Mouse (Mus musculus) limb, embryonic 15.5 days (tissue): ENCODE measurements around the gene Sh3bp5. TPM values are rescaled to one million over a fixed set of nuclear protein-coding genes. Genes with fewer than 3 reads are reported as not detected.

Experiments used
- ATAC-seq: fragments of 200-750 bp; cut with Nextera tagmentation; 2 replicates; pipeline ENCODE4 v1.8.0; 2017; ENCODE audit warnings: low read depth, moderate TSS enrichment; ENCODE audit not compliant: insufficient number of reproducible peaks, low FRiP score, low TSS enrichment
- H3K27ac ChIP-seq: fragments of 300-500 bp; sonication (generic); 2 replicates; pipeline ENCODE4 v1.5.1; 2015; ENCODE audit warnings: moderate library complexity, mild to moderate bottlenecking, inconsistent platforms
- H3K27me3 ChIP-seq: fragments of 300-500 bp; sonication (generic); 2 replicates; pipeline ENCODE4 v1.6.1; 2015; ENCODE audit warnings: inconsistent platforms
- H3K36me3 ChIP-seq: fragments of 300-500 bp; sonication (generic); 2 replicates; pipeline ENCODE4 v1.6.1; 2015; ENCODE audit warnings: inconsistent platforms
- H3K4me1 ChIP-seq: fragments of 300-500 bp; sonication (generic); 2 replicates; pipeline ENCODE4 v1.6.1; 2015; ENCODE audit warnings: inconsistent platforms
- H3K4me2 ChIP-seq: fragments of 300-500 bp; sonication (generic); 2 replicates; pipeline ENCODE4 v1.6.1; 2015; ENCODE audit warnings: mild to moderate bottlenecking, inconsistent platforms
- H3K4me3 ChIP-seq: fragments of 300-500 bp; sonication (generic); 2 replicates; pipeline ENCODE4 v1.5.1; 2015; ENCODE audit warnings: mild to moderate bottlenecking, inconsistent platforms
- H3K9ac ChIP-seq: fragments of 300-500 bp; sonication (generic); 2 replicates; pipeline ENCODE4 v1.6.1; 2015; ENCODE audit warnings: inconsistent platforms
- H3K9me3 ChIP-seq: fragments of 300-500 bp; sonication (generic); 2 replicates; pipeline ENCODE4 v1.6.1; 2016; ENCODE audit warnings: inconsistent platforms
- WGBS: fragments of 180-500 bp; shearing (Covaris S2); methylation state at CpG from one replicate; pipeline ENCODE4 v1.1.7; 2015; 5-methylcytosine and 5-hydroxymethylcytosine counted together
- polyA plus RNA-seq: library from polyadenylated mRNA; unstranded; fragments of >200 nt; fragmentation: Nextera tagmentation; extraction: Ambion mirVana; gene quantifications from 2 replicates; pipeline ENCODE4 v1.2.1, GENCODE M21; 2015

Sh3bp5 gene
- polyA plus RNA-seq, 1 experiment from 2014 or later: 34.4 TPM

- no peak overlapping the region for H3K4me2 ChIP-seq
- no peak overlapping the region for H3K4me3 ChIP-seq
- no peak overlapping the region for H3K9ac ChIP-seq
- H3K27me3 ChIP-seq: no peaks in the 10 kb centered on the region
- H3K4me1 ChIP-seq: peaks cover 38% of the 10 kb centered on the region
- no peak overlapping the region for H3K27ac ChIP-seq
- H3K9me3 ChIP-seq: no peaks in the 10 kb centered on the region
- ATAC-seq: no peak
- 75% methylated on average over 11 of the region's 11 CpGs for WGBS
- H3K36me3 ChIP-seq: 0 out of 2 replicates have a peak, but pooled peaks cover 3% of the 10 kb centered on the region
These were observed 48.4 kb downstream of the Sh3bp5 start for GRCm38 (mm10) chr14:31387301-31387981.

GRCm38 (mm10) chr14:31385977-31386697 is 49.7 kb downstream of the Sh3bp5 start:
- Histone ChIP-seq H3K9me3 (no peaks in the 10 kb centered on the region), H3K9ac (no peak overlapping the region), H3K36me3 (0 out of 2 replicates have a peak, but pooled peaks cover 3% of the 10 kb centered on the region), H3K27me3 (no peaks in the 10 kb centered on the region), H3K27ac (peak overlapping the region; percentile 17; the same call in 1 of the 2 replicates), H3K4me2 (no peak overlapping the region), H3K4me1 (peaks cover 38% of the 10 kb centered on the region), H3K4me3 (no peak overlapping the region)
- 47% methylated on average over 13 of the region's 13 CpGs for WGBS
- ATAC-seq: no peak

- Histone ChIP-seq H3K4me1 (peaks cover 38% of the 10 kb centered on the region), H3K4me2 (no peak overlapping the region), H3K27ac (peak overlapping the region; percentile 47), H3K9me3 (no peaks in the 10 kb centered on the region), H3K27me3 (no peaks in the 10 kb centered on the region), H3K9ac (no peak overlapping the region), H3K4me3 (no peak overlapping the region), H3K36me3 (0 out of 2 replicates have a peak, but pooled peaks cover 4% of the 10 kb centered on the region)
- no peak for ATAC-seq
- 73% methylated on average over 5 of the region's 5 CpGs for WGBS
These were observed 50.5 kb downstream of the Sh3bp5 start for GRCm38 (mm10) chr14:31385406-31385805.

GRCm38 (mm10) chr14:31384366-31385323 is 51.2 kb downstream of the Sh3bp5 start:
- Histone ChIP-seq H3K27me3 (no peaks in the 10 kb centered on the region), H3K4me2 (no peak overlapping the region), H3K27ac (peak overlapping the region; percentile 47), H3K4me3 (no peak overlapping the region), H3K9ac (no peak overlapping the region), H3K4me1 (peaks cover 38% of the 10 kb centered on the region), H3K9me3 (no peaks in the 10 kb centered on the region), H3K36me3 (0 out of 2 replicates have a peak, but pooled peaks cover 6% of the 10 kb centered on the region)
- ATAC-seq: no peak
- 60% methylated on average over 13 of the region's 13 CpGs for WGBS

GRCm38 (mm10) chr14:31383470-31384050 is 52.3 kb downstream of the Sh3bp5 start:
- H3K27me3 ChIP-seq: no peaks in the 10 kb centered on the region

GRCm38 (mm10) chr14:31382276-31382675 is 53.6 kb downstream of the Sh3bp5 start:
- WGBS: 81% methylated on average over 8 of the region's 8 CpGs
- no peaks in the 10 kb centered on the region for H3K27me3 ChIP-seq
- peaks cover 27% of the 10 kb centered on the region for H3K36me3 ChIP-seq

More at GRCm38 (mm10) chr14:31383470-31384050, 52.3 kb downstream of the Sh3bp5 start:
- H3K4me2 ChIP-seq: no peak overlapping the region
- no peak for ATAC-seq
- peaks cover 34% of the 10 kb centered on the region for H3K4me1 ChIP-seq
- H3K9ac ChIP-seq: no peak overlapping the region
- no peak overlapping the region for H3K4me3 ChIP-seq
- H3K27ac ChIP-seq: no peak overlapping the region
- H3K36me3 ChIP-seq: peaks cover 14% of the 10 kb centered on the region; the same call in 1 of the 2 replicates
- WGBS: 87% methylated on average over 11 of the region's 11 CpGs
- no peaks in the 10 kb centered on the region for H3K9me3 ChIP-seq

GRCm38 (mm10) chr14:31376331-31376730 is 59.5 kb downstream of the Sh3bp5 start:
- Histone ChIP-seq H3K4me2 (no peak overlapping the region), H3K27me3 (no peaks in the 10 kb centered on the region), H3K36me3 (peaks cover 77% of the 10 kb centered on the region), H3K4me3 (no peak overlapping the region), H3K9ac (no peak overlapping the region), H3K4me1 (no peaks in the 10 kb centered on the region), H3K9me3 (no peaks in the 10 kb centered on the region), H3K27ac (no peak overlapping the region)
- no peak for ATAC-seq
- WGBS: 86% methylated on average over 3 of the region's 3 CpGs

More at GRCm38 (mm10) chr14:31382276-31382675, 53.6 kb downstream of the Sh3bp5 start:
- Histone ChIP-seq H3K4me2 (no peak overlapping the region), H3K9ac (no peak overlapping the region), H3K27ac (no peak overlapping the region), H3K4me1 (peaks cover 25% of the 10 kb centered on the region), H3K4me3 (no peak overlapping the region), H3K9me3 (no peaks in the 10 kb centered on the region)
- ATAC-seq: no peak

GRCm38 (mm10) chr14:31374390-31374789 is 61.5 kb downstream of the Sh3bp5 start:
- no peak overlapping the region for H3K9ac ChIP-seq
- no peaks in the 10 kb centered on the region for H3K9me3 ChIP-seq
- no peak for ATAC-seq
- no peak overlapping the region for H3K27ac ChIP-seq
- peaks cover 88% of the 10 kb centered on the region for H3K36me3 ChIP-seq
- no peak overlapping the region for H3K4me2 ChIP-seq
- no peaks in the 10 kb centered on the region for H3K27me3 ChIP-seq
- 91% methylated on average over 6 of the region's 6 CpGs for WGBS
- H3K4me3 ChIP-seq: no peak overlapping the region
- no peaks in the 10 kb centered on the region for H3K4me1 ChIP-seq

GRCm38 (mm10) chr14:31369377-31369776 is 66.5 kb downstream of the Sh3bp5 start:
- WGBS: 74% methylated on average over 3 of the region's 3 CpGs

GRCm38 (mm10) chr14:31367951-31368350 is 67.9 kb downstream of the Sh3bp5 start:
- H3K9me3 ChIP-seq: no peaks in the 10 kb centered on the region
- H3K4me2 ChIP-seq: no peak overlapping the region
- H3K27me3 ChIP-seq: no peaks in the 10 kb centered on the region
- ATAC-seq: no peak
- H3K9ac ChIP-seq: no peak overlapping the region
- peaks cover 73% of the 10 kb centered on the region for H3K36me3 ChIP-seq
- WGBS: 86% methylated on average over 7 of the region's 7 CpGs
- H3K4me1 ChIP-seq: no peaks in the 10 kb centered on the region
- no peak overlapping the region for H3K4me3 ChIP-seq
- H3K27ac ChIP-seq: no peak overlapping the region

More at GRCm38 (mm10) chr14:31369377-31369776, 66.5 kb downstream of the Sh3bp5 start:
- Histone ChIP-seq H3K4me3 (no peak overlapping the region), H3K27ac (no peak overlapping the region), H3K9me3 (no peaks in the 10 kb centered on the region), H3K4me1 (no peaks in the 10 kb centered on the region), H3K27me3 (no peaks in the 10 kb centered on the region), H3K4me2 (no peak overlapping the region), H3K36me3 (peaks cover 73% of the 10 kb centered on the region), H3K9ac (no peak overlapping the region)
- no peak for ATAC-seq

- H3K27me3 ChIP-seq: no peaks in the 10 kb centered on the region
- H3K9me3 ChIP-seq: no peaks in the 10 kb centered on the region
- H3K9ac ChIP-seq: no peak overlapping the region
- ATAC-seq: no peak
- H3K36me3 ChIP-seq: peaks cover 74% of the 10 kb centered on the region
- H3K4me1 ChIP-seq: no peaks in the 10 kb centered on the region
- H3K27ac ChIP-seq: no peak overlapping the region
- no peak overlapping the region for H3K4me2 ChIP-seq
- no peak overlapping the region for H3K4me3 ChIP-seq
These were observed 70.5 kb downstream of the Sh3bp5 start for GRCm38 (mm10) chr14:31365350-31365749.
